Mouse (Mus musculus) activated CD4-positive, CD25-positive, alpha-beta regulatory T cell, adult 9 weeks (primary cell): ENCODE measurements around the gene Tmc4. TPM values are rescaled to one million over a fixed set of nuclear protein-coding genes. Genes with fewer than 3 reads are reported as not detected.

ENCODE experiments used
- polyA plus RNA-seq: library from polyadenylated mRNA; unstranded; fragments of 100-300 nt; shearing (Covaris generic); gene quantifications from one replicate; pipeline ENCODE4 v1.2.1, GENCODE M21; 2017

Tmc4 gene
- 5.4 TPM for polyA plus RNA-seq

GRCm38 (mm10) chr7:3677342-3677741, at the start of gene Tmc4:
Tmc4 (minus strand) TSS chr7:3677553.

DNA sequence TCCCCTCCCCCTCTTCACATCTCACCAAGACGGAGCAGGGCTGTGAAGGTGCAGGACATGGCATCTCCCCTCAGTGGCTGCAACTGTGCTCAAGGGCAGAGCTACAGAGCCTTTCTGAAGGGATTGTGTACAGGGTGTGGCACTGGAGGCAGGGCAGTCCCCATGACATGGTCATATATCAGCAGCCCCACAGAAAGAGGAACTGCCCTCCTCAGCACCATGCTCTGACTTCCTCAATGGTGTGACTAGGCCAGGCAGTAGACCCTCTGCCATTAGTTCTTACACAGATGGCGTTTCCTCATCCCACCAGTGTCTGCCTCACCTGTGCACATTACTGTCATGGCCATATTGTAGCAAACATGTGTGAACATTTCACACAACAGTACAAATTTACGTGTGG, 42.9 kb upstream of the Tmc4 start, which contains the start of gene Pirb:
Pirb (minus strand) TSS at position 124 of the 400 bp plus-strand sequence.

DNA sequence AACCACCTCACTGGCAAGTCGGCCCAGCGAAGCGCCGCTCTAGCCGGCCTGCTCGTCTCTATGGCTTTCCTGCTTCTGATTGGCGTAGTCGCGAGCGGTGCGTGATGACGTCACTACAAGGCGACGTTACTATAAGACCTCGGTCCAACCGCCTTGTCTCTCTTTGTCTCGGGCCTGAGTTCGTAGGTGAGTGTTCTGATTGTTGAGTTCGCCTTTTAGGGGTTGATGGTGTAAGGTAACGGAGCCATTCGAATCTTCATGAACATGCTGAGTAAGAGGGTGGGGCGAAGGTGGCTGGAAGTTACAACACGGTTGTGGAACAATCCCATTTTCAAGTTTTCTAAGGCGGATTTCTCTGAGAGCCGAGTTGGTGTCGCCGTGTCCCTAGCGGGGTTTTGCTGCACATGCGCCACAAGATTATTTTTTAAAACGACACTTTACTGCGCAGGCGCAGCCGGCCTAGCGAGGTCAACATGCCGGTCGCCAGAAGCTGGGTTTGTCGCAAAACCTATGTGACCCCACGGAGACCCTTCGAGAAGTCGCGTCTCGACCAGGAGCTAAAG, 26.6 kb upstream of the Tmc4 start, which contains the start of gene Rps9:
Rps9 (plus strand) TSS at position 115 of the 563 bp plus-strand sequence.

GRCm38 (mm10) chr7:3692987-3693808, 15.8 kb upstream of the Tmc4 start, which contains the start of gene Mboat7:
Mboat7 (minus strand) TSS chr7:3693523.

GRCm38 (mm10) chr7:3692382-3692986, 15.1 kb upstream of the Tmc4 start, which contains the start of gene Tsen34:
Tsen34 (plus strand) TSS chr7:3692863.

GRCm38 (mm10) chr7:3665215-3666114, 11.9 kb downstream of the Tmc4 start, which contains the start of gene Leng1:
Leng1 (minus strand) TSS chr7:3665840.

DNA sequence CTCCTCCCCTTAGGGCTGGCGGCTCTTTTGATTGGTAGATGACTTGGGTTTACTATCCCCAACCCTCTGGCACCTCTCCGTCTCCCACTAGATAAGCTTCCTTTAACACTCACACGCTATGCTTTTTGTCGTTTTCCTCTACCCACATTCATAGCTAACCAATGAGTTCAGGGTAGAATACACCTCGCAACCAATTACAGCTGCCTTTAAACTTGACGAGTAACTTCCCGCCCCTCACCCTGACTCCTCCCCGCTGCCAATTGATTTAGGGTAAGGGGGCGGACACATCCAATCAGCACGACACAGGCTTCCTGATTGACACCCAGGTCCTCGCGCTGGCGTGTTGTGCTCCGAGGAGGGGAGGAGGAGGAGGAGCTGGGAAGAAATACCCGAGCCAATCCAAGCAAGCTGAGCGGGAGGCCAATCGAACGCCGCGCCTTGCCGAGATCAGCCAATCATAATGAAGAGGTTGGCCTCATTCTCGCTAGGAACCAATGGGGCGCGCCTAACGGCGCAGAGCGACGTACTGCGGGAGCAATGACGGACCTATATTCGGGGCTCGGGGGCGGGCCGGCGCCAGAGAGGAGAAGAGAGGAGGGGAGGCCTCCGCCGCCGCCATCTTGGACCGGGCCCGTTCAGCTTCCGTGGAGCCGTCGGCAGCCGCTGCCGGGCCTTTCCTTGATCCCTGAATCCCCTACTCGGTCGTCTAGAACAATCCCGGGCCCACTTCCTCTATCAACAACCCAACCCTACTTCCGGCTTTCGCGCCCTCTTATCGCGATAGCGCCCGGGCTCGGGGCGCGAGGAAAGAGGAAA, 32.5 kb downstream of the Tmc4 start, which contains the start of gene Cnot3:
Cnot3 (plus strand) TSS at position 597 of the 816 bp plus-strand sequence.

GRCm38 (mm10) chr7:3629543-3630477, 47.5 kb downstream of the Tmc4 start, which contains the start of the genes Tfpt and Prpf31:
Tfpt (minus strand) TSS chr7:3629929.
Prpf31 (plus strand) TSS chr7:3629985.

DNA sequence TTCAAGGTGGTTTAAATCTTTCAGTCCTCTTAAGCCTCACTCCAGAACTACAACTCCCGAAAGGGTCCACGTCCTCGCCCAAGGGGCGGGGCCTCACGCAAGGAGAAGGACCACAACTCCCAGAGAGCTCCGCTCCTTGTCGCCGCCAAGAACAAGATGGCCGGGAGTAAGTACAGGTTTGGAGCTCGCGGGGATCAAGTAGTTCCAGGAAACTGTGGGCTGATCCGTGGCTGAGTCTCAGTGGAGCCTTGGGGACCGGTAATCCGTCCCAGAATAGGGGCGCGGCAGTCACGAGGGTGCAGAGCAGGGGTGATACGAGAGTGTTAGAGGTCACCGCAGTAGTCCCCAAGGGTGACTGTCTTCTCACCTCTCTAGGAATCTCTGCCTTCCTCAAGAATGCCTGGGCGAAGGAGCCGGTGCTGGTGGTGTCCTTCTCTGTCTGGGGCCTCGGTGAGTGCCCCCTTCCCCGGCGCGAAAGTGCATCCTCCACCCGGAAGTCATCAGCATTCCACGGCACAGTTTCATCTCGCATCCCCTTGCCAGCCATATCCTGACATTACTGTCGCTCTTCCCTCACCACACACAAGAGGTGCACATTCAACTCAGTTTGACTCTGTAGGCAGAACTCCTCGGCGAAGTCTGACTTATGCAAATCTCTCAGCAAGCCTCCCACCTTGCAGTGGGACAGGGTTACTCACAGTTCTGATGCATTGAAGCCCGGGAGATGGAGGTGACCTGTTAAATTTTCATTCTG, 59.9 kb downstream of the Tmc4 start, which contains the start of gene Ndufa3:
Ndufa3 (plus strand) TSS at position 132 of the 754 bp plus-strand sequence.

GRCm38 (mm10) chr7:3616057-3616388, 61.3 kb downstream of the Tmc4 start, which contains the start of gene Oscar:
Oscar (minus strand) TSS chr7:3616157.

Other genes starting within 250 kb of the Tmc4 start
- not detected for gene Tarm1, start 174.9 kb downstream of the Tmc4 start, polyA plus RNA-seq
- gene Oscar, start 61.4 kb downstream of the Tmc4 start, polyA plus RNA-seq, result not detected
- gene Ndufa3, start 60.2 kb downstream of the Tmc4 start, polyA plus RNA-seq, result 542 TPM
- gene Tfpt, start 47.6 kb downstream of the Tmc4 start, polyA plus RNA-seq, result 48.3 TPM
- 93.8 TPM for gene Prpf31, start 47.6 kb downstream of the Tmc4 start, polyA plus RNA-seq
- 115 TPM for gene Cnot3, start 32.3 kb downstream of the Tmc4 start, polyA plus RNA-seq
- gene Leng1, start 11.7 kb downstream of the Tmc4 start, polyA plus RNA-seq, result 25.6 TPM
- gene Tsen34, start 15.3 kb upstream of the Tmc4 start, polyA plus RNA-seq, result 13.1 TPM
- gene Mboat7, start 16.0 kb upstream of the Tmc4 start, polyA plus RNA-seq, result 66.2 TPM
- 2,164 TPM for gene Rps9, start 26.4 kb upstream of the Tmc4 start, polyA plus RNA-seq
- 1.5 TPM for gene Pirb, start 42.8 kb upstream of the Tmc4 start, polyA plus RNA-seq
- gene Gm15448, start 148.1 kb upstream of the Tmc4 start, polyA plus RNA-seq, result not detected
- gene Pira2, start 167.5 kb upstream of the Tmc4 start, polyA plus RNA-seq, result 0.90 TPM
- not detected for gene Gm14548, start 220.6 kb upstream of the Tmc4 start, polyA plus RNA-seq
- gene Lilra6, start 237.9 kb upstream of the Tmc4 start, polyA plus RNA-seq, result not detected